In genomic region chr7:46421535-46421934, GRCm38 (mm10) we compare ENCODE assay signal across 14 mouse cellular contexts. TPM values are rescaled to one million over a fixed set of nuclear protein-coding genes. Genes with fewer than 3 reads are reported as not detected.
A peak's percentile ranks its signal among the peaks of the same experiment; 100 is the strongest.
DNase-seq lines count a peak whose midpoint lies in the region; ATAC-seq and TF ChIP-seq lines count a peak whose summit lies in the region.
"Had no signal": no experiment of that assay in that cellular context is flagged by ENCODE, and none has a peak within 500 bp of the region (broad histone marks: within the 10 kb centered on the region; RNA-seq: fewer than 3 reads in every experiment).

No protein-coding gene starts in this region.

- no peak for TF ChIP-seq POLR2A in cortical plate, adult 2 months (IDR thresholded peaks at IDR 0.05; ENCODE audit: extremely low read depth, insufficient read depth, low read length)

- TF ChIP-seq CTCF in cortical plate, adult 2 months (IDR thresholded peaks at IDR 0.05; ENCODE audit: extremely low read depth, insufficient read depth, low read length), result no peak

- H3K4me2 ChIP-seq in hindbrain, embryonic 12.5 days (replicated peaks), result no peak overlapping the region
- no peak overlapping the region for H3K4me2 ChIP-seq in midbrain, embryonic 16.5 days (ENCODE audit: low read length)
- H3K4me2 ChIP-seq: heart, embryonic 11.5 days had no signal

- no peaks in the 10 kb centered on the region for H3K9me3 ChIP-seq in hindbrain, embryonic 12.5 days (replicated peaks)
- no peaks in the 10 kb centered on the region for H3K9me3 ChIP-seq in midbrain, embryonic 16.5 days (replicated peaks; ENCODE audit: control insufficient read depth, low read length, poor library complexity, severe bottlenecking)

- 0 out of 2 replicates have a peak overlapping the region, but pooled peaks have one; percentile 2 for H3K9ac ChIP-seq in hindbrain, embryonic 12.5 days
- H3K9ac ChIP-seq in midbrain, embryonic 16.5 days (ENCODE audit: low read depth, low read length), result no peak overlapping the region

- DNase-seq in left cerebral cortex, adult 11 months (ENCODE audit: low spot score), result peak; percentile 37
- no peak for DNase-seq in left cerebral cortex, postnatal 4 days
- no peak for DNase-seq in heart, postnatal 25 days (ENCODE audit: low spot score)
- DNase-seq in ovary, adult 18-20 months (ENCODE audit: low spot score), result no peak
- DNase-seq: adrenal gland, postnatal 36 days; kidney, postnatal 36 days; lung, adult 2 months; thymus, postnatal 25 days had no signal

- 0 out of 2 replicates have a peak, but pooled peaks cover 8% of the 10 kb centered on the region for H3K27me3 ChIP-seq in hindbrain, embryonic 12.5 days
- no peaks in the 10 kb centered on the region for H3K27me3 ChIP-seq in midbrain, embryonic 16.5 days (ENCODE audit: control insufficient read depth, insufficient read depth, low read depth, low read length)

- intact Hi-C loops in left cerebral cortex, postnatal 4 days (cut with DNase I), result no loop called here
- intact Hi-C loops in heart, postnatal 25 days (cut with DNase I), result no loop called here

- peak; percentile 4; the same call in 1 of the 2 replicates for ATAC-seq in hindbrain, embryonic 12.5 days (ENCODE audit: low FRiP score)
- ATAC-seq in midbrain, embryonic 16.5 days, result peak; percentile 19; the same call in 1 of the 2 replicates

- peak overlapping the region; percentile 71 for H3K27ac ChIP-seq in cortical plate, adult 2 months (ENCODE audit: insufficient read depth, low read length)
- H3K27ac ChIP-seq in hindbrain, embryonic 12.5 days, result peak overlapping the region; percentile 68
- peak overlapping the region; percentile 84 for H3K27ac ChIP-seq in midbrain, embryonic 16.5 days (ENCODE audit: low read length)

- H3K4me3 ChIP-seq in cortical plate, adult 2 months (ENCODE audit: insufficient read depth, low read length), result no peak overlapping the region
- no peak overlapping the region for H3K4me3 ChIP-seq in hindbrain, embryonic 12.5 days
- H3K4me3 ChIP-seq in midbrain, embryonic 16.5 days (ENCODE audit: low read depth, low read length), result no peak overlapping the region

- peaks cover 19% of the 10 kb centered on the region for H3K4me1 ChIP-seq in cortical plate, adult 2 months (ENCODE audit: control insufficient read depth, insufficient read depth, low read length)
- H3K4me1 ChIP-seq in hindbrain, embryonic 12.5 days, result peaks cover 39% of the 10 kb centered on the region
- peaks cover 28% of the 10 kb centered on the region for H3K4me1 ChIP-seq in midbrain, embryonic 16.5 days (ENCODE audit: control insufficient read depth, insufficient read depth, low read length)

- WGBS in hindbrain, embryonic 12.5 days, result 54% methylated on average over 5 of the region's 5 CpGs
- 37% methylated on average over 5 of the region's 5 CpGs for WGBS in midbrain, embryonic 16.5 days

- H3K36me3 ChIP-seq in hindbrain, embryonic 12.5 days, result no peaks in the 10 kb centered on the region
- H3K36me3 ChIP-seq in midbrain, embryonic 16.5 days (ENCODE audit: control insufficient read depth, insufficient read depth, low read length), result no peaks in the 10 kb centered on the region

RNA-seq across cellular contexts. Expression of gene Kcnc1, which starts 25.2 kb away (rescaled TPM):
- total RNA-seq in left cerebral cortex, postnatal 4 days (2021), result 10 to 100 TPM; 40.2 to 43.2 TPM
- 80.3 and 85.7 TPM in 2 replicates for polyA plus RNA-seq in cortical plate, adult 2 months (2012; rRNA removed)
- 8.2 and 9.8 TPM in 2 replicates for polyA plus RNA-seq in hindbrain, embryonic 12.5 days (2016; fragmentation: Nextera tagmentation; extraction: Ambion mirVana)
- polyA plus RNA-seq in midbrain, embryonic 16.5 days (2015; fragmentation: Nextera tagmentation; extraction: Ambion mirVana), result 10.1 and 11.4 TPM in 2 replicates
- total RNA-seq in heart, postnatal 25 days (2021), result under 1 TPM; 0.03 to 0.05 TPM

RNA-seq across cellular contexts. Expression of gene Myod1, which starts 45.3 kb away (rescaled TPM):
- total RNA-seq in left cerebral cortex, postnatal 4 days (2021), result not detected
- polyA plus RNA-seq in cortical plate, adult 2 months (2012; rRNA removed), result 0.10 and 0.25 TPM in 2 replicates
- polyA plus RNA-seq in hindbrain, embryonic 12.5 days (2016; fragmentation: Nextera tagmentation; extraction: Ambion mirVana), result 2.6 and 12.1 TPM in 2 replicates
- polyA plus RNA-seq in midbrain, embryonic 16.5 days (2015; fragmentation: Nextera tagmentation; extraction: Ambion mirVana), result 0.19 TPM in 1 of 2 replicates, not detected in the other
- total RNA-seq in heart, postnatal 25 days (2021), result not detected
- total RNA-seq: adrenal gland, postnatal 36 days; megakaryocyte-erythroid progenitor cell, adult 5-6 weeks had no signal
- polyA plus RNA-seq: intestine, embryonic 14.5 days had no signal
